Mouse (Mus musculus) gastrocnemius, postnatal 4 days (tissue): ENCODE data around the gene Pprc1. TPM values are rescaled to one million over a fixed set of nuclear protein-coding genes. Genes with fewer than 3 reads are reported as not detected.
A peak's percentile ranks its signal among the peaks of the same experiment; 100 is the strongest.

ENCODE experiments used
- DNase-seq, 2 experiments: peaks; one replicate each; pipeline ENCODE4 v3.0.0; 2021 to 2022; ENCODE audit warnings: low spot score in 2 of 2, mixed read lengths in 2 of 2
- total RNA-seq, 2 experiments: library from RNA; stranded (reverse); gene quantifications; 2 replicates each; pipeline ENCODE4 v1.2.3; 2021

Gene Pprc1
- total RNA-seq, 2 experiments from 2014 or later, result 35.3 to 43.9 TPM

DNA sequence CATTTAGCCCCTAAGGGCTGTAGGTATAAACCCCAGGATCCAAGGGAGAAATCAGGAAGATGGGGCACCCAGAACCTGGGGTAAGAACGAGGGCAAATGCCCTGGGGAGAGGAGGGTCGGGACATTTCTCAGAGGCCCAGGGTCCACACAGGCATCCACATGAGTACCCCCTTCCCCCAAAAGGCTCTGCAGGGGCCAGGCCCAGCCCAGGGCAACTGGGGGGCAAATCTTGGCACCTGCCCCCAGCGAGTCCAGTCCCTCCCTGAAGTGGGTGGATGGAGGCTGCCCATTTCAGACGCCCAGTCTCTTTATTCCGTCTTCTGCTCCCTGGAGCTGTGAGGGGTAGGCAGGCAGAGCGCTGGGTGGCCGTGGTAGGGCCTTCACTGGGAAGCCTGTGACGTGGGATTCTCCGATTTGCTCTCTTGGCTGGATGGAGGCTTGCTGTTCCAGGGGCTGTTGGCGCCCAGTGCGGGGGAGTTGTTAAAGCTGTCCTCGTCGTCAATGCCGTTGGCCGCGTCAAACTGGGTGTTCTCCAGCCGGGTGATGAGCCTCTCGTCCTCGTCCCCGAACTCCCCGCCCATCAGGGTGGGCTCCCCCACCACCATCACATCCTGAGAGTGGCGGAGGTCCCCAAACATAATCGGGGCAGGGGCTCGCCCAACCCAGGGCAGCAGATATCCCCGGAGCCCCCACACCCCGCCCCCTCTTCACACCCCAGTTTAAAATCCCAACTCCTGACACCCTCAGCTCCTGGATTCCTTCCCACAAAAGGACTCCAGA is 11.8 kb upstream of the Pprc1 start:
- DNase-seq, result no peak

DNA sequence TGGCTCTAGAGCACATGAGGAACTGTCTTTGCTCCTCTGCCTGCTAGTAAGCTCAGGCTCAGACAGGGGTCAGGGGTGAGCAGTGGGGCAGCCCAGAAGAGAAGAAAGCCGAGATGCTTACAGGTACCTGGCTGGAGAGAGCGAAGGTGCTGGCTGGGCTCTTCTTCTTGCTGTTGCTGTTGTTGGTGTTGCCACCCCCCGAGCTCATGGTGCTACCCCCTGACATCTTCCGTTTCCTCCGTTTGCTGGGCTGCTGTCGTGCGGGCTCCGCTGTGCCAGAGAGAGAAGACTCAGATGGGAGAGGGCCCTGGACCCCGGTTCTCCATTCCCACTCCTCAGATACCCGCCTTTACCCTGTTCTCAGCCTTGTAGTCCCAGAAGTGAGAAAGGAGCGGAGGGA is 10.8 kb upstream of the Pprc1 start:
- DNase-seq, result no peak

DNA sequence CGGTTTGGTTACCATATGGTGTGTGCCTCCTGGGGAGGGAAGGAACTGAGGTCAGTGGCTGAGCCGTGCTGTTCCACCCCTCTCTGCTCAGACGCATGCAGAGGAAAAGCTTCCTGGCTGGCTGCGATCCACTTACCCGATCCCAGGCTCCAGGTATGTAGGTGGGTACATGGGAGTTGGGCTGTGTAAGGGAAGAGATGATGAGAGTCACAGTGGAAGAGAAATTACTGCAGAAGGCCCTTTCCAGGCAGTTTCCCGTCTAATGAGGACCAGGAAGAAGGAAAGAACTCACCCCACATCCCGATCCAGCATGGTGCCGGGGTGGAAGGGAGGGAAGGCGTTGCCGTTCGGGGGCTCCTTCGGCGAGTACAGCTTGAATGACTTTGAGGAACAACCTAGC is 8.7 kb upstream of the Pprc1 start:
- no peak for DNase-seq

DNA sequence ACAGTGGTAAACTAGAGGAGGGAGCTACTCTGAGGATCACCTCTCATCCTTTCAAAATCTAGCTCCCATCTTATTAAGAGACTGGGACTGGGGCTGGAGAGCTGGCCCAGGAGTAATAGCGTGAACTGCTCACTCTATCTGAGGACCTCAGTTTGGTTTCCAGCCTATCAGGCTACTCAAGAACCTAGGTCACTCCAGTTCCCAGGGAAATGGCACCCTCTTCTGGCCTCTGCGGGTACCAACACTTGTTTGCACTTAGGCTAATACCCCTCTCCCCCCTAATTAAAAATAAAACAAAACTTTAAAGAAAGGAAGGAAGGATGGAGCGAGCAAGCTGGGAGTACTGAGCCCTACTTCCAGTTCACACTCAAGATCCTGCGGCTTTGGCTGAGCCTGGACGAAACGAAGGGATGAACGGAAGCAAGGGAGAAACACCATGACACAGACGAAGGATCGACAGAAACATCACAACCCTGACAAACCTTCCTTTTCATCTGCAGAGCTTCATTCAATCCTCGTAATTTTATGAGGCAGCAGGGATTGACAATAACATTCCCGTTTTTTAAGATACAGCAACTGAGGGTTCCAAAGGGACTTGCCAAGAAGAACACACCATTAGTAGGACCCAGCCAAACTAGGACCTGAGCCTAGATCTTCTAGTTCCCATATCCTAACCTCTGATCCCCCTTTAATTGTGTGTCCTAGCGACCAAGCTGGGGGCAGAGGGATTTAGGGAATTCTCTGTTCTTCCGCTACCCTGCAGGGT is 8.0 kb upstream of the Pprc1 start:
- DNase-seq, result no peak

DNA sequence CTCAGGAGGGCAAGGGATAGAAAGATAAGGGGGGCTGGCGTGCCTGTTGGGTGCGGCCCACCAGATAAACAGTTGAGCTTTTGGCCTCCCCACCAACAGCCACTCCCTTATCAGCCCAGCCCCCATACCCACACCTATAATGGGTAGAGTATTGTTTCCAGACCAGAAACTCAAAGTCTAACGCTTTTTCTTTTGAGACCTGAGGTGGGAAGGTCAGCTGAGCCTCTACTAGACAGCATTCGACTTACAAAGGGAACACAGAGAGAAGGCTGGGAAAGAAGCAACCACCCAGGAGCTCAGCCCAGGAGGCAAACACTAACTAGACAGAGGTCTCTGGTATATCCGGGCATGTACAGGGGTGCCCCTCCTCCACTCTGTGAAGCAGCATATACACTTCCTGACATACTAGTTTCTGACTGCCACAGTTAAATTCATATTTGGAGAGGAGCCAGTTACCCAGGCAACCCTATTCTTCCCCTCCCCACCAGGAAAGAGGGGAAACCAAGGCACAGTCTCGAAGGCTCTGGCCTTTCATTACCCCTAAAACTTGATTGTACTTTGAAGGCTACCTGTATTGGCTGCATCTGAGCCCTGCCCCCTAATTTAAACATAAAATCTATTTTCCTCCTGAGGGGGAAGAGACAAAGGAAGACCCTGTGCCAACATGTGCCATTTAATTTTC is 7.3 kb upstream of the Pprc1 start:
- DNase-seq, result no peak

DNA sequence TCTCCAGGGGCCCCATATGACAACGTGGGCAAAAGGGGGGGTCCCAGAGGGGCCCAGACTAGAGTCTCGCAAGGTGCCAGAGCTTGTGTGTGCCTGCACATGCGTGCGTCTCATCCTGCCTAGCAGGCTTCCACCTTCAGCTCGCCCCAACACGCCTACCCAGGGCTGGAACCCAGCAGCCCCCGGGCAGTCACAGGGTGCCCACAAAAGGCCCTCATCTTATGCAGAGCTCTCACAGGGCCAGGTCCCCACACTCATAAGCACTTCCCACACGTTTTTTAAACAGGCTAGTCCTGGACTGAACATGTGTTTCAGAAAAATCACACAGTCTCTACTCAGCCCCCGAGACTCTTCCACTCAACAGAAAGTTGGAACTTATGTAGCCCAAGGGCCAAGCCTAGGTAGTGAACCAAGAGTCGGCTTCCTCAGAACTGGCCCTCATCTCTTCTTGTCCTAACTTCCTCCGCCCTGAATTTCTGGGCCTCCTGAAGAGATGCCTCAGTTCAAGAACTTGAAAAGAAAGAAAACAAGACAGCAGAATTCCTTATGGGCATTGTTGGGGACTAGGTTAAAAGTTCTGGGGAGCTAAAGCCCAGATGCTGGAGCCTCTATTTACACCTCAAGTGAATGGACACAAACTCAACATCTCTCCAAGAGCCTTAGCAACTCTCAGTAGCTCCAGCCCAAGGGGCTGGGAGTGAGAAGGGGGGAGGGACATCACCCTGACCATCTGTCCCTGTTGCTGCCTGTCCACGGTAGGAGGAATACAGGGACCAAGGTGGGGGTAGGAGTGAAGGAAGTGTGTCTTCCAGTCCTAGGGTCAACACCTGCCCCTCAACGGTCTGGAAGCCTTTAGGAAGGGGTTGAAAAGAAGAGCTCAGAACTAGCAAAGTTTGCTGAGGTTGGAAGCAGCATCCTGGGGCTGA is 6.5 kb upstream of the Pprc1 start:
- no peak for DNase-seq

DNA sequence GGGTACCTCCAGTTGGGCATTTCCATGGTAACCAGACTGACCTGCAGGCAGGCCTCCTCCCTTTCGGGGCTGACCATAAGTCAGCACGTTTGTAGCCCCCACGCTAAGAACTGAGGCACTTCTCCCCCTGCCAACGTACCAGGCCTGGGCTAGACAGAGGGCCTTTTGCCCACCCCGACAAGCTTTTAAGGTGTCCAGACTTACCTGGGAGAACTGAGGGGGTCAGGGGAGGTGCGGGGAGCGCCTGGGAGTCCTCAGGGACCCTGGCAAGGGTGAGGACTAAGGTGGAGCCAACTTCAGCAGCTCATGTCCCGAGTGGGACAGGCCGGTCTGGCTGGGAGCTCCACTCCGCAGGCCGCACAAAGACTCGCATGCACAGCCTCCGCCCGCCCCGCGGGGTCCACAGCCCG is 5.8 kb upstream of the Pprc1 start:
- DNase-seq, result no peak

DNA sequence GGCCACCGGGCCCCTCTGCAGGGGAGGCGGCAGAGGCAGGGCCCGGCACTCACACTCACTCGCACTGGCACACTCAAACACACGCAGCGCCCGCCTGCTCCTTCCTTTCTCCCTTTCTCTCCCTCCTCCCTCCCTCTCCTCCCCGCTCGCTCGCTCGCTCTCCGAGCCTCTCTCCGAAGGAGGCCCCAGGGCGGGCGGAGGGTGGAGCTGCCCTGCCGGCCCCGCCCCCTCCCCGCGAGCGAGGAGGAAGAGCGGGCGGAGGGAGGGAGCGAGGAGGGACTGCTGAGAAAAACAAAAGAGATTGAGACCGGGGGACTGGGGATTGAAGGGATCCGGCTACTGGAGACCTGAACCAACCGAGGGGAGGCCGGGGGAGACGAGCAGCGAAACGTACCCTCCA is 5.2 kb upstream of the Pprc1 start:
- DNase-seq, result peak; percentile 85 to 92

DNA sequence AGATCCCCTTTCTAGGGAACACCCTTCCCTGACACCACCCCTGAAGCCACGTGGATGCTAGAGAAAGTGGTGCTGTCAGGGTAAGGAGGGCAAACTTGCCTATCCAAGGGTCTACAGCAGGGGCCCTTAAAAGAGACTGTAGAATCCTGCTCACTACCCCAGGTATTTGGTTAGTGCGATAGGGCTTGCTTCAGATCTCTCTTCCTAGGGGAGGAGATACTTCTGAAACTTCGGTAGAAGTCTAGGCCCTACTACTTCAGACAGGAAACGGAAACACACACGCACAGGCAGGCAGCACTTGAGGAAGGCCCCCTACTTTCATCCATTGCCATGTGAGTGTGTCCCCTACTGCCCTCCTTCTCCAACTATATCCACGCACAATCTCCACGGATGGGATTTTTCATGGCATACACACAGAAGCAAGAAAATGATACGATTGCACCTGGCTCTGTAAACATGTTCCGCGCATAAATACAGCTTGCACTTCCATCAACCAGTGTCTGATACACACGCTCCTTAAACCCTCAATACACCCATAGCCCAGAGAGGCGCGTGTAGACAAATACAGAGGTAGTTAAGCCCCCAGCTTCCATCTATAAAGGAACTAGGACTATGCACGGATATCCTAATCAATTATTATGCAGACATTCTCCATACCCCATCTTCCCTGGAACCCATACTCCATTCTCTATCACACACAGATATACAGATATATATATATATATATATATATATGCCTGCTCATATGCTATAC is 4.4 kb upstream of the Pprc1 start:
- DNase-seq, result no peak

DNA sequence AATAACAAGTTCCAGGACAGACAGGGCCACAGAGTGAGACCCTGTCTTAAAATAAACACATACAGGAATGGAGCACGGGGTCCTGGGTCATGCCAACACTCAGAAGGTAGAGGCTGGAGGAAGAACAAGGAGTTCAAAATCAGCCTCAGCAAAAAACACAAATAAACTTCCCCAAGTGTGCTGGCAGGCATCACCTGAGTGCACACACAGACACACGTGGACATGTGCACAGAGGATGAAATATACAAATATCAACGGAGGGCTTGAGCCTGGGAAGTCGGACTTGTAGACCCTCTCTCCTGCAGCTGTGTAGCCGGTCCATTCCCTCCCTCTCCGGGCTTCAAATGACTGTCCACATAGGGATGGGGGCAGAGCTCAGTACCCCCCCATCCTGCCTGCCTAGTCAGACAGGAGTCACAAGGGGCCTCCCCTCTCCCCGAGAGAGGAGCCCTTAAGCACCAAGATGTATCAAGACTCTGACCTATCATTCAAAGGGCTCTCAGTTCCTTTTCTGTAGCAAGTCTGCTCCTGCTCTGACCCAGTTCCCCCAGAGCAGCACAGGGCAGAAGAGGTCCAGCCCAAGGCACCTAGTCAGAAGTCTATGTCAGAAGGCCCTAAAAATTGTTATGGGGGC is 3.3 kb upstream of the Pprc1 start:
- DNase-seq, result no peak

DNA sequence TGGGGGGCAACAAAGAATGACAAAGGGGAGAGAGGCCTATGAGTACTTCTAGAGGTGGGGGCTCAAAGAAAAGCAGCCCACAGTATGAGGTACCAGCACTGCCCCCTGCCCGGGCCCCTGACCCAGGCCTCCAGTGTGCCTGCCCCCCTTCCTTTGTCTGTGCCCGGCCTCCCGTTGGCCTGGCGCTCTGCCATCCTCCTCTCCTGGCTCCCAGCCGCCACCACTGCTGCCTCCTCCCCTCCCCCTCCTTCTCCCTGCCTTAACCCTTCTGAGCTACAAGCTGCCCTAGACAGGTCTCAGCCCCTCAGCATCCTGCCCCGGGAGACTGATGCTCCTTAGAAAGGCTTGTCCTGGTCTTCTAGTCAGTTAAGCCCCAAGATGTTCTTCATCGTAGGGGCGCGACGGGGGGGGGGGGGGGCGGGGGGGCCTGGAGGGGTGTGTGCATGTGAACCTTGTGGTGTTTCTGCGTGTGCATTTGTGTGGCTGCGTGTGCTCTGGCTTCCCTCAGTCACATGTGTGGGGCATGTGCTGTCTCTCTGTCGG is 2.7 kb upstream of the Pprc1 start:
- peak; percentile 71 to 83 for DNase-seq

DNA sequence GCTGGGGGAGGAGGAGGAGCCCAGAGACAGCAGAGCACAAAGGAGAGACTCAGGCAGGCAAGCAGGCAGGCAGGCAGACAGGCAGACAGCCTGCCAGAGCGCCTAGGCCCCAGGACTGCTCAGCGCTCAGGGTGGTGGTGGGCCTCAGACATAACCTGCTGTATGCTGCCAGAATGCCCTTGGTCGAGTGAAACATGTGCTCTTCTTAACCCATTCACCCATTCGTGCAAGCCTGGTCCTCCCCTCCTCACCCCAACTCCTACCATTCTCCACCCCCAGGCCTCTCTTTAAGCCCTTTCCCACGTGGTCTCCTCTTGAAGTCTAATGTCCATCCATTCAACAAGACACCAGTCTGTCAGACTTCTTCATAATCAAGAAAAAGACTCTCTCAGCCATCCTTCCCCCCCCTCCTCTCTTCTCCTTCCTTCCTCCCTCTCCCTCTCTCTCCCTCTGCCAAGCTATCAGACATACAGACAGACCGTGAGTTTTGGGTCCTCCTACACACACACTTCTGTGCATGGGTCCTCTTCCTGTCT is 2.1 kb upstream of the Pprc1 start:
- no peak for DNase-seq

DNA sequence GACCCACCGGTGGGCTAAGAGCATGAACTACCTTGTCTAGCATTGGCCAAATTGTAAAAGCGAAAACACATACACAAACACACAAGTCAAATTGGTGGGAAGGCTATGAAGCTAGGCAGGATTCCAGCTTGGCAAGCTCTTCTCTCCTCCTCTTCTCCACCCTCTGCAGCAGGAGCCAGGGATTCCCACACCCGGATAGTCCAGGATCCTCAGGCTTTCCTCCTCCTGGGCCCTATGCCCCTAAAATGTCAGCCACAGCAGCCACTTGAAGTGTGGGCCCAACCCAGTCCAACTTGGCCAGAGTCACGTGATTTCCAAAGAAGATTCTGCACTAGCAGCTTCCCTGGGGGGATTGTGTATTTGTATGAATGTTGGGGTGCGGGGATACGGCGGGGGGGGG is 1.3 kb upstream of the Pprc1 start:
- DNase-seq, result no peak

DNA sequence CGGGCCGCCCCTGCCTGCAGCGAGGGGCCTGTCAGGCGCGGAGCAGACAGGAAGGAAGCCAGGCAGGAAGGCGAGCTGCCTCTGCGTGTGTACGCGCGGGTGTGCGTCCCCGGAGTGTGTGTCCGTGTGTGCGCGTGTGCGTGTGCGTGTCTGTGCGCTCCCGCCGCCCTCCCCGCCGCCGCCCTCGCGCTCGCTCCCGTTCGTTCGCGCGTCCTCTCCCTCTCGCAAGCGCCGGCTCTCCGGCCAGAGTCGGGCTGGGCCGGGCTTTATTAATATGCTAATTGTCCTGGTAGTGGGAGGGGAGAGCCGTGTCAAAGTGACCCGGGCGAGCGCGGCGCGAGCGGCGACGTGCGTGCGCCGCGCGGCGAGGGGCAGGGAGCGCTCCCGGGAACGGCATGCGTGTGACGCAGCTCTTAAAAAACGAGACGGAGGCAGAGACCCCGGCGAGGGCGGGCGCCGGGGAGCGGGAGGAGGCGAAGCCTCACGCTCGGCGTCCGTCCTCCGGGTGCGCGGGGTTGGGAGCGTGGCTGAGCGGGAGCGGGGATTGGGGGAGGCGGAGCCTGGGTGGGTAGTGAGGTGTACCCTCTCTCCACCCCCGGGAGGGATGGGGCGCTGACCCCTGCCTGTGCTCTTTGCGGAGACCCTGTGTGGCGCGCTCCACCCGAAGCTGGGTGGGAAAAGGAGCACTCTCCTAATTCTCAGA is 458 bp downstream of the Pprc1 start, which contains the start of gene Ldb1:
Ldb1 (minus strand) TSS at position 222 of the 703 bp plus-strand sequence.
- peak; percentile 64 to 81 for DNase-seq

DNA sequence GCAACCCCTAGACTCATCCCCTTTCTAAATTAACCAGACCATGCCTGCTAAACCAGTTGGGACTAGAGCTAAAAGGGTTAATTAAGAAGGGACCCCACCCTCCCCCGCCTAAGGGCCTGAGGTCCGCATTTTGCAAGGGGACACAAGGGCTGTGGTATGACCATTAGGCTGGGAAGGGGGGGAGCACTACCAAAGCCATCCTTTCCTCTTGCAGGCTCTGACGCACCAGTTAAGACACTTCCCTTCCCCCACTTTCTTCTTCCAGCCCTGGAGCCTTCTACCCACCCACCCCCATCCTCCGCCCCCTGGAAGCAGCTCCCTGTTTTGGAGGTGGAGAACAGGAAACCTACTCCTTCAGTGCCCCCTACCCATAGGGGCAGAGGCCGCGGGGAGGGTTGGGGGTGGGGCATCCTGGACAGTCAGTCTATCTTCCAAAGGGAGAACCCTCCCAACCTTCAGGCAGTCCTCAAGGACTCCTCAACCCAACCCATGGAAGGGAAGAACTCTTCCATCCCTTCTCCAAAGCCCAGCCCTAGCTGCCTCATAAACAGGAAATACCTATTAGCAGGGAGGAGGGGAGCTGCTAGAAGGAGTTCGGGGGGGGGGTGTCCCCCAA is 1.1 kb downstream of the Pprc1 start:
- peak in 1 of 2 experiments; percentile 53 for DNase-seq

DNA sequence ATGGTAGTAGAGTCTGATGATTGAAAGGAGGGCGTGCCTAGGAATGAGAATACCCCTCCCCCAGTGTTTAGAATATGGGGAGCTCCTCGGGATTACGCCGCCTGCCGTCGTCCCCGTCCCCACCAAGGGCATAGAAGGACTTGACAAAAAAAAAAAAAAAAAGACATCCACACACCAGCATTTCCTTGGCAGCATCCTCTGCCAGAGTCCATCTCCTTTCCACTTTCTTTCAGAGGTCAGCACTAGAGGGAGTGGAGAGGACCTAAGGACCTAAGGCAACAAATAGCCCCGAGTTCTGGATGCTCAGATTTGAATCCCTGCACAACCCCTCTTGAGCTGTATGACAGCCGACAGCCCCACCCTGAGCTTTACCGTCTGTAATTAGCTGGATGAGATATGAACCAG is 1.9 kb downstream of the Pprc1 start:
- no peak for DNase-seq

DNA sequence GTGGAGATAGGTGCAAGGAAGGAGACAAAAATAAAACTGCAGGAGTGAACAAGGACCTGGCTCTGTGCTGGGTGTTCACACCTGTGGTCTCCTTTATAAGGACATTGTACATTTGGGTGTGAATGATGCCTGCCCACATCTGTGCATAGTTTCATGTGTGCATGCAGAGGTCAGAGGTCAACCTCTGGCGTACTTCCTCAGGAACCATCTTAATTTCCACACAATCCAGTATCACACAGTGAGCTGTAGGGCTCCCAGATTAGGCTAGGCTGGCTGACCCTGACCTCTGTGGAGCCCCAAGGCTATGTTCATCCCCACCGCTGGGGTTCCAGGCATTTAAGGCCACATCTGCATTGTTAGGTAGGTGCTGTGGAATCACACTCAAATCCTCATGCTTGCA is 2.7 kb downstream of the Pprc1 start:
- DNase-seq, result no peak

DNA sequence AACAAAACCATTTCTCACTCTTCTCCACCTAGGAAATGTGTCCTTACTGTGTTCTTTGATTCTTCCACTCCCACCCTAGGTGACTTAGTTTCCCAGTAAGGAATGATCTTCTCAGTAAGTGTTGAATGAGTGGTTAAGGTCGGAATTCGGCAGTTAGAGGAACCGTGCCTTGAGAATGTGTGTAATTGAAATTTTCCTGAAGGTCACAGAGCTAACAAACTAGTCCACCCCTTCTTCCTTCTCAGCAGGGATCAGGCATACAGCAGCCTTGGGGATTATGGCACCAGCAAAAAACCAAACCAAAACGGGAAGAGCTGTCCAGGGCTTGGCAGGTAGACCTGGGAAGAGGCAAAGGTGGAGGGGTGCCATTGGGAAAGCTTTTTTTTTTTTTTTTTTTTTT is 4.4 kb downstream of the Pprc1 start:
- no peak for DNase-seq
